Mouse (Mus musculus): ENCODE data around the gene Gmeb1.

DNA sequence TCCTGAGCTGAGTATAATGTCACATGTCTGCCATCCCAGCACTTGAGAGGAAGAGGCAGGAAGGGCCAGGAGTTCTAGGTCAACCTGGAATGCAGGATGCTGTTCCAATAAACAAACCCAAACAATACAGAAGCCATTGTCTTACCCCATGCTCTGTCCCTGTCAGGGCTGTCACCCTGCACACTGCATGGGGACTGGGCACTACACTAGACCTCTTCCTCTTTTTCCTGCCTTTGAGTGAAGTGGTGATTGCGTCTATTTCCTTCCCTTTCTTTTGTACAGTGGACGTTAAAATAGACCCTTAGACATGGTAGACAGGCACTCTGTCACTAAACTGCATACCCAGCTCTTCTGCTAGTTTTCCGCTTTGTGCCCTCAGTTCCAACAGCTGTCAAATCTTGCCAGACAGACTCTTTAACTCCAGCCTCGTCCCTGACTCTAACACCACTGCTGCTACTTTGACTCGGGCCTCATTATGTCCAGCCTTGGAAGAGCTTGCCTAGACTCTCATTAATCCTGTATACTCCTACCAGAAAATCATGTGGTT lies 13.9 kb downstream of the Gmeb1 start:
- TF ChIP-seq EP300 (IDR thresholded peaks at IDR 0.05; ENCODE audit: low read depth in 1 of 2, low read length in 2 of 2) = peak in 1 of 2 experiments; percentile 73; a peak in 2 of 4 replicates
- TF ChIP-seq CTCF (IDR thresholded peaks at IDR 0.05 in 2 of 3, conservative IDR thresholded peaks at IDR 0.05 in 1 of 3; ENCODE audit: control insufficient read depth in 1 of 3, insufficient read depth in 1 of 3, low read depth in 2 of 3, low read length in 3 of 3, poor library complexity in 1 of 3, severe bottlenecking in 1 of 3) = no peak
- no peak for TF ChIP-seq UBTF (IDR thresholded peaks at IDR 0.05; ENCODE audit: borderline replicate concordance, insufficient read depth, low read depth, low read length)
- TF ChIP-seq E2F4 (IDR thresholded peaks at IDR 0.05; ENCODE audit: borderline replicate concordance, low read depth, low read length) = no peak
- TF ChIP-seq POLR2AphosphoS2 (IDR thresholded peaks at IDR 0.05; ENCODE audit: low read length) = no peak
- TF ChIP-seq GATA1 (IDR thresholded peaks at IDR 0.05; ENCODE audit: low read depth, low read length) = no peak
- no peak for TF ChIP-seq HCFC1 (IDR thresholded peaks at IDR 0.05; ENCODE audit: low read depth, low read length)
- TF ChIP-seq TCF12 (IDR thresholded peaks at IDR 0.05; ENCODE audit: low read depth, low read length) = no peak
- no peak for TF ChIP-seq TAL1 (IDR thresholded peaks at IDR 0.05; ENCODE audit: low read length)
- TF ChIP-seq POLR2A (IDR thresholded peaks at IDR 0.05; ENCODE audit: control insufficient read depth in 1 of 2, insufficient read depth in 1 of 2, low read depth in 1 of 2, low read length in 2 of 2, poor library complexity in 1 of 2) = no peak
- no peak for TF ChIP-seq USF1 (IDR thresholded peaks at IDR 0.05; ENCODE audit: low read depth, low read length)

Data from MEL (cell line).